8 mouse cellular contexts compared by ENCODE assay signal in genomic region chr3:89961436-89961835, GRCm38 (mm10). TPM values are rescaled to one million over a fixed set of nuclear protein-coding genes. Genes with fewer than 3 reads are reported as not detected.
A peak's percentile ranks its signal among the peaks of the same experiment; 100 is the strongest.
DNase-seq lines count a peak whose midpoint lies in the region; ATAC-seq and TF ChIP-seq lines count a peak whose summit lies in the region.

No protein-coding gene starts in this region.

- peak overlapping the region; percentile 94 for H3K4me3 ChIP-seq in lung, embryonic 14.5 days (ENCODE audit: low read depth, low read length)
- H3K4me3 ChIP-seq in embryonic facial prominence, embryonic 14.5 days (ENCODE audit: low read depth, low read length), result peak overlapping the region; percentile 96
- peak overlapping the region; percentile 86 for H3K4me3 ChIP-seq in intestine, embryonic 15.5 days (replicated peaks)
- H3K4me3 ChIP-seq in neural tube, embryonic 14.5 days (ENCODE audit: low read depth, low read length), result peak overlapping the region; percentile 98; the same call in 1 of the 2 replicates

- H3K9me3 ChIP-seq in lung, embryonic 14.5 days (ENCODE audit: low read depth, low read length), result no peaks in the 10 kb centered on the region
- no peaks in the 10 kb centered on the region for H3K9me3 ChIP-seq in embryonic facial prominence, embryonic 14.5 days (ENCODE audit: control insufficient read depth, low read length)
- H3K9me3 ChIP-seq in intestine, embryonic 15.5 days, result no peaks in the 10 kb centered on the region
- H3K9me3 ChIP-seq in neural tube, embryonic 14.5 days (ENCODE audit: control insufficient read depth, low read length), result no peaks in the 10 kb centered on the region

- H3K27me3 ChIP-seq in lung, embryonic 14.5 days (ENCODE audit: insufficient read depth, low read length), result no peaks in the 10 kb centered on the region
- no peaks in the 10 kb centered on the region for H3K27me3 ChIP-seq in embryonic facial prominence, embryonic 14.5 days (replicated peaks; ENCODE audit: control insufficient read depth, insufficient read depth, low read length)
- no peaks in the 10 kb centered on the region for H3K27me3 ChIP-seq in intestine, embryonic 15.5 days (replicated peaks)
- H3K27me3 ChIP-seq in neural tube, embryonic 14.5 days (ENCODE audit: control insufficient read depth, insufficient read depth, low read length), result peaks cover 2% of the 10 kb centered on the region; the same call in 1 of the 2 replicates

- H3K36me3 ChIP-seq in lung, embryonic 14.5 days (ENCODE audit: insufficient read depth), result peaks cover 31% of the 10 kb centered on the region
- peaks cover 41% of the 10 kb centered on the region for H3K36me3 ChIP-seq in embryonic facial prominence, embryonic 14.5 days (ENCODE audit: control insufficient read depth, insufficient read depth, low read length)
- peaks cover 13% of the 10 kb centered on the region for H3K36me3 ChIP-seq in intestine, embryonic 15.5 days
- H3K36me3 ChIP-seq in neural tube, embryonic 14.5 days (ENCODE audit: control insufficient read depth, insufficient read depth, low read length), result peaks cover 23% of the 10 kb centered on the region

- peaks cover 19% of the 10 kb centered on the region for H3K4me1 ChIP-seq in lung, embryonic 14.5 days (ENCODE audit: insufficient read depth)
- peaks cover 33% of the 10 kb centered on the region for H3K4me1 ChIP-seq in embryonic facial prominence, embryonic 14.5 days (ENCODE audit: control insufficient read depth, insufficient read depth, low read length)
- H3K4me1 ChIP-seq in intestine, embryonic 15.5 days (replicated peaks), result peaks cover 28% of the 10 kb centered on the region
- H3K4me1 ChIP-seq in neural tube, embryonic 14.5 days (ENCODE audit: control insufficient read depth, insufficient read depth, low read length), result peaks cover 41% of the 10 kb centered on the region

- peak; percentile 7 for DNase-seq in lung, embryonic 14.5 days
- DNase-seq in lung, adult 18-20 months, result no peak
- DNase-seq in embryonic facial prominence, embryonic 14.5 days (ENCODE audit: low spot score), result no peak
- DNase-seq in yolk sac, embryonic 10.5 days (ENCODE audit: low spot score), result no peak
- DNase-seq in urinary bladder, postnatal 14 days (ENCODE audit: low spot score), result no peak
- no peak for DNase-seq in kidney, postnatal 36 days

- TF ChIP-seq CTCF in lung, embryonic 14.5 days (IDR thresholded peaks at IDR 0.05; ENCODE audit: low read depth), result no peak

- no peak for ATAC-seq in lung, embryonic 14.5 days (ENCODE audit: insufficient read depth)
- ATAC-seq in embryonic facial prominence, embryonic 14.5 days (ENCODE audit: low read depth), result no peak
- ATAC-seq in intestine, embryonic 15.5 days, result no peak
- ATAC-seq in neural tube, embryonic 14.5 days (ENCODE audit: low read depth), result no peak

- 39% methylated on average over 4 of the region's 4 CpGs for WGBS in lung, embryonic 14.5 days
- WGBS in embryonic facial prominence, embryonic 14.5 days, result 43% methylated on average over 4 of the region's 4 CpGs
- 59% methylated on average over 4 of the region's 4 CpGs for WGBS in intestine, embryonic 15.5 days
- WGBS in neural tube, embryonic 14.5 days, result 55% methylated on average over 4 of the region's 4 CpGs

- H3K9ac ChIP-seq in lung, embryonic 14.5 days, result no peak overlapping the region
- H3K9ac ChIP-seq in embryonic facial prominence, embryonic 14.5 days (ENCODE audit: low read depth, low read length), result peak overlapping the region; percentile 97
- peak overlapping the region; percentile 95; the same call in 1 of the 2 replicates for H3K9ac ChIP-seq in intestine, embryonic 15.5 days
- peak overlapping the region; percentile 91; the same call in 1 of the 2 replicates for H3K9ac ChIP-seq in neural tube, embryonic 14.5 days (replicated peaks; ENCODE audit: low read depth, low read length)

- H3K27ac ChIP-seq in lung, embryonic 14.5 days (ENCODE audit: low read depth), result peak overlapping the region; percentile 54; the same call in 1 of the 2 replicates
- peak overlapping the region; percentile 98; the same call in 1 of the 2 replicates for H3K27ac ChIP-seq in embryonic facial prominence, embryonic 14.5 days (replicated peaks; ENCODE audit: low read depth, low read length)
- H3K27ac ChIP-seq in intestine, embryonic 15.5 days, result peak overlapping the region; percentile 95; the same call in 1 of the 2 replicates
- H3K27ac ChIP-seq in neural tube, embryonic 14.5 days (ENCODE audit: low read depth, low read length), result no peak overlapping the region

- peak overlapping the region; percentile 89 for H3K4me2 ChIP-seq in lung, embryonic 14.5 days
- peak overlapping the region; percentile 94 for H3K4me2 ChIP-seq in embryonic facial prominence, embryonic 14.5 days (ENCODE audit: low read depth, low read length)
- H3K4me2 ChIP-seq in intestine, embryonic 15.5 days (replicated peaks), result peak overlapping the region; percentile 97
- H3K4me2 ChIP-seq in neural tube, embryonic 14.5 days (ENCODE audit: low read depth, low read length), result peak overlapping the region; percentile 96

RNA-seq across cellular contexts. Expression of gene Atp8b2, which starts 1.9 kb away (rescaled TPM):
- 20.5 and 20.8 TPM in 2 replicates for polyA plus RNA-seq in lung, embryonic 14.5 days (2014; fragmentation: Nextera tagmentation; extraction: Ambion mirVana)
- polyA plus RNA-seq in embryonic facial prominence, embryonic 14.5 days (2014; fragmentation: Nextera tagmentation; extraction: Ambion mirVana), result 22.5 and 23.8 TPM in 2 replicates
- polyA plus RNA-seq in intestine, embryonic 15.5 days (2015; fragmentation: Nextera tagmentation; extraction: Ambion mirVana), result 8.4 and 10.5 TPM in 2 replicates
- 14.8 and 18.0 TPM in 2 replicates for polyA plus RNA-seq in neural tube, embryonic 14.5 days (2014; fragmentation: Nextera tagmentation; extraction: Ambion mirVana)

RNA-seq across cellular contexts. Expression of gene Hax1, which starts 37.1 kb away (rescaled TPM):
- 150 and 157 TPM in 2 replicates for polyA plus RNA-seq in lung, embryonic 14.5 days (2014; fragmentation: Nextera tagmentation; extraction: Ambion mirVana)
- 123 and 127 TPM in 2 replicates for polyA plus RNA-seq in embryonic facial prominence, embryonic 14.5 days (2014; fragmentation: Nextera tagmentation; extraction: Ambion mirVana)
- 128 and 134 TPM in 2 replicates for polyA plus RNA-seq in intestine, embryonic 15.5 days (2015; fragmentation: Nextera tagmentation; extraction: Ambion mirVana)
- 97.2 and 110 TPM in 2 replicates for polyA plus RNA-seq in neural tube, embryonic 14.5 days (2014; fragmentation: Nextera tagmentation; extraction: Ambion mirVana)

RNA-seq across cellular contexts. Expression of gene Il6ra, which starts 48.4 kb away (rescaled TPM):
- polyA plus RNA-seq in lung, embryonic 14.5 days (2014; fragmentation: Nextera tagmentation; extraction: Ambion mirVana), result 1.4 and 1.7 TPM in 2 replicates
- polyA plus RNA-seq in embryonic facial prominence, embryonic 14.5 days (2014; fragmentation: Nextera tagmentation; extraction: Ambion mirVana), result 1.4 and 2.3 TPM in 2 replicates
- 2.3 and 2.8 TPM in 2 replicates for polyA plus RNA-seq in intestine, embryonic 15.5 days (2015; fragmentation: Nextera tagmentation; extraction: Ambion mirVana)
- 0.36 and 0.50 TPM in 2 replicates for polyA plus RNA-seq in neural tube, embryonic 14.5 days (2014; fragmentation: Nextera tagmentation; extraction: Ambion mirVana)
